8 mouse cellular contexts compared by ENCODE assay signal in genomic region chr5:120811951-120812819, GRCm38 (mm10). TPM values are rescaled to one million over a fixed set of nuclear protein-coding genes. Genes with fewer than 3 reads are reported as not detected.
A peak's percentile ranks its signal among the peaks of the same experiment; 100 is the strongest.
DNase-seq lines count a peak whose midpoint lies in the region; ATAC-seq lines count a peak whose summit lies in the region.

Gene Oas1c, minus strand, starts transcription at chr5:120812514.

- DNase-seq in adipocyte (ENCODE audit: low spot score): peak; percentile 95
- DNase-seq in embryo, embryonic 10 days (ENCODE audit: low spot score): peak; percentile 92
- peak; percentile 58 for DNase-seq in gastrocnemius, postnatal 10 days
- peak; percentile 97 for DNase-seq in induced T-regulatory cell, adult 2 months (ENCODE audit: low read depth)
- DNase-seq in left cerebral cortex, adult 9 months (ENCODE audit: low spot score in 2 of 2): peak; percentile 60 to 85
- peak; percentile 67 for DNase-seq in right cerebral cortex, postnatal 14 days
- DNase-seq in yolk sac, embryonic 10.5 days (ENCODE audit: low spot score): peak; percentile 83

- peak; percentile 91 for ATAC-seq in megakaryocyte progenitor cell, adult 5-6 weeks (replicated peaks; ENCODE audit: poor library complexity)

RNA-seq across cellular contexts. Expression of gene Oas1c, which starts in this region (rescaled TPM):
- total RNA-seq in gastrocnemius, postnatal 10 days (2021): under 1 TPM; 0.14 to 0.43 TPM
- total RNA-seq in megakaryocyte progenitor cell, adult 5-6 weeks (2015): 0.83 and 1.6 TPM in 2 replicates
- 2.4 and 6.3 TPM in 2 replicates for total RNA-seq in megakaryocyte progenitor cell, adult 5-6 weeks (2017)

Comparison
In these comparisons a context has a peak if more than half of its experiments do, and no peak if none do; other contexts are left out.
1. Peak in every context shown above with its lines: DNase-seq and ATAC-seq.
2. Peak in DNase-seq in gastrocnemius, postnatal 10 days; RNA of the gene not detected or under 1 TPM.